Mouse (Mus musculus) midbrain, embryonic 13.5 days (tissue): Measurements from ENCODE around the gene Gdi1. TPM values are rescaled to one million over a fixed set of nuclear protein-coding genes. Genes with fewer than 3 reads are reported as not detected.

ENCODE experiments used
- ATAC-seq: fragments of 200-750 bp; cut with Nextera tagmentation; 2 replicates; pipeline ENCODE4 v1.8.0; 2017; ENCODE audit warnings: mild to moderate bottlenecking, moderate TSS enrichment, moderate library complexity
- H3K27ac ChIP-seq: fragments of 300-500 bp; sonication (generic); 2 replicates; pipeline ENCODE4 v1.5.1; 2015; ENCODE audit warnings: inconsistent platforms, mild to moderate bottlenecking, moderate library complexity
- H3K27me3 ChIP-seq: fragments of 300-500 bp; sonication (generic); 2 replicates; pipeline ENCODE4 v1.6.1; 2015; ENCODE audit warnings: mild to moderate bottlenecking, inconsistent platforms
- H3K36me3 ChIP-seq: fragments of 300-500 bp; sonication (generic); 2 replicates; pipeline ENCODE4 v1.6.1; 2015; ENCODE audit warnings: mild to moderate bottlenecking, inconsistent platforms
- H3K4me1 ChIP-seq: fragments of 300-500 bp; sonication (generic); replicated peaks from 2 replicates; pipeline ENCODE4 v1.6.1; 2015; ENCODE audit warnings: inconsistent platforms
- H3K4me2 ChIP-seq: fragments of 300-500 bp; sonication (generic); replicated peaks from 2 replicates; pipeline ENCODE4 v1.6.1; 2015; ENCODE audit warnings: moderate library complexity, mild to moderate bottlenecking, inconsistent platforms
- H3K4me3 ChIP-seq: fragments of 300-500 bp; sonication (generic); replicated peaks from 2 replicates; pipeline ENCODE4 v1.5.1; 2015; ENCODE audit warnings: mild to moderate bottlenecking, inconsistent platforms
- H3K9ac ChIP-seq: fragments of 300-500 bp; sonication (generic); replicated peaks from 2 replicates; pipeline ENCODE4 v1.6.1; 2015; ENCODE audit warnings: mild to moderate bottlenecking, inconsistent platforms
- H3K9me3 ChIP-seq: fragments of 300-500 bp; sonication (generic); 2 replicates; pipeline ENCODE4 v1.6.1; 2016; ENCODE audit warnings: mild to moderate bottlenecking, inconsistent platforms
- WGBS: fragments of 180-500 bp; shearing (Covaris S2); methylation state at CpG from one replicate; pipeline ENCODE4 v1.1.7; 2015; 5-methylcytosine and 5-hydroxymethylcytosine counted together
- polyA plus RNA-seq: library from polyadenylated mRNA; unstranded; fragments of >200 nt; fragmentation: Nextera tagmentation; extraction: Ambion mirVana; gene quantifications from 2 replicates; pipeline ENCODE4 v1.2.1, GENCODE M21; 2015

Gdi1 gene
- 1,006 and 1,051 TPM in 2 replicates for polyA plus RNA-seq

GRCm38 (mm10) chrX:74304867-74305700 lies at the start of gene Gdi1:
TSS of gene Gdi1 (plus strand) at chrX:74304998.
- Histone ChIP-seq H3K4me1 (peaks cover 38% of the 10 kb centered on the region), H3K9ac (peak within 1 kb of the TSS; percentile 82), H3K4me3 (peak within 1 kb of the TSS; percentile 62), H3K27me3 (no peaks in the 10 kb centered on the region), H3K9me3 (0 out of 2 replicates have a peak, but pooled peaks cover 2% of the 10 kb centered on the region), H3K27ac (peak within 1 kb of the TSS; percentile 95), H3K36me3 (peaks cover 67% of the 10 kb centered on the region), H3K4me2 (peak within 1 kb of the TSS; percentile 74)
- 26% methylated on average over 41 of the region's 41 CpGs for WGBS
- peak; percentile 84 for ATAC-seq

DNA sequence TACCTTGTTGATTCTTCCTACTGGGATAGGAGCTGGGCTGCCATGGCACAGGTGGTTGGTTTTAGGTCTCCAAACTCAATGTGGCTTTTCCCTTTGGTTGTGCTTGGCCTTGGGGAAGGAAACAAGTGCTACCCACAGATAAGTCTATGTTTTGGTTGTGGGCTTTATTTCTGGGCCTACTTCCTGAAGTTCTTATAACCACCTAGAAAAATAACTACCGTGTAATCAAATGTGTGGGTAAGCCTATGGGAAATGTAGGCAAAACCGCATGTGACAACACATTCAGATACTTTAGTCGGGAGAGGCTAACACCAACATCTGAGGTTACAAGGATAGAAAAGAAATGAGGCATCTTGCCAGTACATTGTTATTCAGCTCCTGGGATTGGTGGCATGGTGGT lies 47.1 kb upstream of the Gdi1 start:
- 97% methylated on average over 3 of the region's 3 CpGs for WGBS
- Histone ChIP-seq H3K4me1 (peaks cover 6% of the 10 kb centered on the region), H3K27me3 (no peaks in the 10 kb centered on the region), H3K4me2 (no peak overlapping the region), H3K27ac (no peak overlapping the region), H3K36me3 (peaks cover 11% of the 10 kb centered on the region; the same call in 1 of the 2 replicates), H3K4me3 (no peak overlapping the region), H3K9me3 (no peaks in the 10 kb centered on the region), H3K9ac (no peak overlapping the region)
- no peak for ATAC-seq

- H3K9ac ChIP-seq: peak overlapping the region; percentile 61
- no peaks in the 10 kb centered on the region for H3K9me3 ChIP-seq
- peak overlapping the region; percentile 51 for H3K4me2 ChIP-seq
- H3K36me3 ChIP-seq: peaks cover 12% of the 10 kb centered on the region
- no peaks in the 10 kb centered on the region for H3K27me3 ChIP-seq
- H3K4me3 ChIP-seq: peak overlapping the region; percentile 66
- 21% methylated on average over 3 of the region's 3 CpGs for WGBS
- ATAC-seq: peak; percentile 51
- peaks cover 10% of the 10 kb centered on the region for H3K4me1 ChIP-seq
- H3K27ac ChIP-seq: peak overlapping the region; percentile 97
Measured at GRCm38 (mm10) chrX:74269736-74270061, 35.1 kb upstream of the Gdi1 start.

- H3K36me3 ChIP-seq: peaks cover 12% of the 10 kb centered on the region
- H3K27me3 ChIP-seq: no peaks in the 10 kb centered on the region
- H3K4me1 ChIP-seq: peaks cover 10% of the 10 kb centered on the region
- peak within 1 kb of the TSS; percentile 66 for H3K4me3 ChIP-seq
- 18% methylated on average over 42 of the region's 42 CpGs for WGBS
- ATAC-seq: peak; percentile 96
- H3K9ac ChIP-seq: peak within 1 kb of the TSS; percentile 78
- peak within 1 kb of the TSS; percentile 97 for H3K27ac ChIP-seq
- H3K4me2 ChIP-seq: peak within 1 kb of the TSS; percentile 64
- H3K9me3 ChIP-seq: no peaks in the 10 kb centered on the region
Measured at GRCm38 (mm10) chrX:74270062-74270901, 34.5 kb upstream of the Gdi1 start, which contains the start of gene Rpl10. TSS of gene Rpl10 (plus strand) at chrX:74270812.

DNA sequence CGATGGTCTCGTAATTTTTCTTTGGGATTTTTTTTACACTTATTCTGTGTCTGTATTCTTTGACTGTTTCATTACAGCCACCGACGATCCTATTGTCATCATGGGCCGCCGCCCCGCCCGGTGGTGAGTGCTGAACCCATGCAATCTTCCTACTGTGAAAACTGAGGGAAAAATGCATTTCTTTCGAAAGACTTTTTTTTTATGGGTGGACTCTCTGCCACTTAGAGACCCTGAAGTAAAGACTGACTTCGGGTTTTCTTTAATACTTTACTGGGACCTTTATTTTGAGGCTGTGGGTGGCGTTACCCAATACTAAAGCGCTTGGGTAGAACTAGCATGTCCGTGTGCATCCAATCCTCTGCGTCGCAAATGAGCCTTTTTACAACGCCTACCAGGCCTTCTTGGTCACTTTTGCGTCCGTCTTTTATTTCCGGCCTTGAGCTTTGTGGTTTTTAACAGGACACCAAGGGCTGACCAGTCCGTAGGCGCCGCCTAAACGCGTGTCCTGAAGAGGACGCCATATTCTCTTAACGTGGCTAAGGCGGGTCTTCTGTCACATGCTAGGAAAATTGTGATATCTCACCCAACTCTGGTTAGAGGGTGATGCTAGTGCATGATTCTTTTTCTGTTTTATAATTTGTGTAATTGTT lies 33.8 kb upstream of the Gdi1 start:
- Histone ChIP-seq H3K36me3 (peaks cover 12% of the 10 kb centered on the region), H3K4me3 (peak overlapping the region; percentile 66), H3K4me1 (peaks cover 10% of the 10 kb centered on the region), H3K9ac (peak overlapping the region; percentile 78), H3K4me2 (peak overlapping the region; percentile 64), H3K9me3 (no peaks in the 10 kb centered on the region), H3K27me3 (no peaks in the 10 kb centered on the region), H3K27ac (peak overlapping the region; percentile 45; the same call in 1 of the 2 replicates)
- 21% methylated on average over 27 of the region's 27 CpGs for WGBS
- ATAC-seq: 0 out of 2 replicates have a peak, but pooled peaks have one; percentile 0

GRCm38 (mm10) chrX:74273422-74274322 lies 31.1 kb upstream of the Gdi1 start:
- Histone ChIP-seq H3K27ac (peak overlapping the region; percentile 14; the same call in 1 of the 2 replicates), H3K4me1 (peaks cover 10% of the 10 kb centered on the region), H3K27me3 (no peaks in the 10 kb centered on the region), H3K4me2 (no peak overlapping the region), H3K36me3 (peaks cover 12% of the 10 kb centered on the region), H3K9ac (no peak overlapping the region), H3K4me3 (no peak overlapping the region), H3K9me3 (no peaks in the 10 kb centered on the region)
- WGBS: 34% methylated on average over 10 of the region's 10 CpGs
- no peak for ATAC-seq

DNA sequence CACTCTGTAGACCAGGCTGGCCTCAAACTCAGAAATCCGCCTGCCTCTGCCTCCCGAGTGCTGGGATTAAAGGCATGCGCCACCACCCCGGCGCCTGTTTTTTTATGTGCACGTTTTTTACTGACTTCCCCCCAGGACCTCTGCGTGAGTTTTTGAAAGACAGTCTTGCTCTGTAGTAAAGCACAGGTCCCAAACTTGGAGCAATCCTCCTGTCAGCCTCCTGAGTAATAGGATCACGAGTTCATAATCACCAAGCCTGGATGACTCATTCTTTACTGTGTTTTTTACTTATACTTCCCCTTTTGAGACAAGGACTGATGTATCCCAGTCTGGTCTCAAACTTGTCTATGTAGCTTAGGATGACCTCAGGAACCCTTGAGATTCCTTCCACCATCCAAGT lies 26.9 kb upstream of the Gdi1 start:
- Histone ChIP-seq H3K27ac (no peak overlapping the region), H3K4me3 (no peak overlapping the region), H3K27me3 (no peaks in the 10 kb centered on the region), H3K4me1 (peaks cover 5% of the 10 kb centered on the region; the same call in 1 of the 2 replicates), H3K36me3 (peaks cover 7% of the 10 kb centered on the region; the same call in 1 of the 2 replicates), H3K9me3 (no peaks in the 10 kb centered on the region), H3K9ac (no peak overlapping the region), H3K4me2 (no peak overlapping the region)
- no peak for ATAC-seq
- 76% methylated on average over 8 of the region's 8 CpGs for WGBS

GRCm38 (mm10) chrX:74281041-74281731 lies 23.6 kb upstream of the Gdi1 start:
- Histone ChIP-seq H3K27me3 (no peaks in the 10 kb centered on the region), H3K27ac (0 out of 2 replicates have a peak overlapping the region, but pooled peaks have one; percentile 5), H3K4me3 (peak overlapping the region; percentile 61), H3K4me1 (peaks cover 14% of the 10 kb centered on the region), H3K4me2 (peak overlapping the region; percentile 61), H3K9me3 (no peaks in the 10 kb centered on the region), H3K9ac (peak overlapping the region; percentile 82), H3K36me3 (no peaks in the 10 kb centered on the region)
- no peak; the same call in 1 of the 2 replicates for ATAC-seq
- WGBS: 12% methylated on average over 14 of the region's 14 CpGs

- 20% methylated on average over 16 of the region's 16 CpGs for WGBS
- H3K4me3 ChIP-seq: peak within 1 kb of the TSS; percentile 61
- peak within 1 kb of the TSS; percentile 82 for H3K9ac ChIP-seq
- H3K27me3 ChIP-seq: no peaks in the 10 kb centered on the region
- H3K4me2 ChIP-seq: peak within 1 kb of the TSS; percentile 61
- H3K27ac ChIP-seq: peak within 1 kb of the TSS; percentile 77
- H3K4me1 ChIP-seq: peaks cover 14% of the 10 kb centered on the region
- no peaks in the 10 kb centered on the region for H3K9me3 ChIP-seq
- ATAC-seq: peak; percentile 65
- H3K36me3 ChIP-seq: no peaks in the 10 kb centered on the region
Measured at GRCm38 (mm10) chrX:74281732-74282394, 22.9 kb upstream of the Gdi1 start, which contains the start of the genes Taz and Dnase1l1. TSS of gene Taz (plus strand) at chrX:74281912. TSS of gene Dnase1l1 (minus strand) at chrX:74282337.
